Mouse (Mus musculus): Measurements from ENCODE around the gene Lilra6.
"Not testable (repeated sequence)": the region's sequence is repeated elsewhere in the genome, so short reads cannot be mapped to it uniquely, and the experiment has no call there.

Lilra6 gene

GRCm38 (mm10) chr7:3915387-3915786 lies at the start of gene Lilra6:
Gene Lilra6 (minus strand): TSS chr7:3915503.
- not testable (repeated sequence) for DNase-seq

- DNase-seq: no peak
Observed at GRCm38 (mm10) chr7:3962017-3962416, 46.7 kb upstream of the Lilra6 start.

DNA sequence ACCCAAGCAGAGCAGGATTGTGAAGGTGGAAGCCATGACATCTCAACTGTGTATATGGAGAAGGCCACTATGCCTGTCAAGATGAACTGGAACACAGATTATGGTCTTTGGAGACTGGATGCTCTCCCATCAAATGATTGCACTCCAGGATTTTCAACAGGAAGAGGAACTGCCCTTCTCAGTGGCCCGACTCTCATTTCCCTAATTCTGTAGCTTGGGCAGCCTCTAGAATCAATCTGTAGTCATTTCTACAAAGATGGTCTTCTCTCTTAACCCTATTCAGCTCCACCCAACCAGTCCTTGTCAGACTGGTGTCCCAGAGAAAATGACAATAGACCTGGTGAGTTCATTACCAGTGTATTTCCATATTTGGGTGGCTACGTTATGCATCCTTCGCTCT lies 42.1 kb upstream of the Lilra6 start:
- no peak for DNase-seq

- no peak for DNase-seq
Observed at GRCm38 (mm10) chr7:3949159-3949558, 33.9 kb upstream of the Lilra6 start.

GRCm38 (mm10) chr7:3948223-3948622 lies 32.9 kb upstream of the Lilra6 start:
- DNase-seq: no peak

- no peak for DNase-seq
Observed at GRCm38 (mm10) chr7:3946117-3946516, 30.8 kb upstream of the Lilra6 start.

DNA sequence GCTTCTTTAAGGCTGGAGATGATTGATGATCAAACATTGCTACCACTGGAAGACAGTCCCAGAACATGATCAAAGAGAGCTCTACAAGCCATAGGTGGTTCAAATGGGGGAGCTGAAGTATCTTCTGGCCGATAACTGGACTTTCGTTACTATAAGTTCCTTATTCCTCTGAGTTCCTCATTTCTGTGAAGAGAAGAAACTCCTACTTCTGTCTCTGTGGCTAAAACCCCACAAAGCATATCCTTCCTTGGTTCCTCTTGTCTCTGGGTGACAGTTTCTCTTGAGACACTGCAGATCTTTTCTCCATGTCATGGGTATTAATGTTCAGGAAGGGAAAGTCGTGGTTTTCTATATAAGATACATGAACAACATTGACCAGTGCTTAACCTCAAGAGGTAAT lies 25.6 kb upstream of the Lilra6 start:
- DNase-seq: no peak

DNA sequence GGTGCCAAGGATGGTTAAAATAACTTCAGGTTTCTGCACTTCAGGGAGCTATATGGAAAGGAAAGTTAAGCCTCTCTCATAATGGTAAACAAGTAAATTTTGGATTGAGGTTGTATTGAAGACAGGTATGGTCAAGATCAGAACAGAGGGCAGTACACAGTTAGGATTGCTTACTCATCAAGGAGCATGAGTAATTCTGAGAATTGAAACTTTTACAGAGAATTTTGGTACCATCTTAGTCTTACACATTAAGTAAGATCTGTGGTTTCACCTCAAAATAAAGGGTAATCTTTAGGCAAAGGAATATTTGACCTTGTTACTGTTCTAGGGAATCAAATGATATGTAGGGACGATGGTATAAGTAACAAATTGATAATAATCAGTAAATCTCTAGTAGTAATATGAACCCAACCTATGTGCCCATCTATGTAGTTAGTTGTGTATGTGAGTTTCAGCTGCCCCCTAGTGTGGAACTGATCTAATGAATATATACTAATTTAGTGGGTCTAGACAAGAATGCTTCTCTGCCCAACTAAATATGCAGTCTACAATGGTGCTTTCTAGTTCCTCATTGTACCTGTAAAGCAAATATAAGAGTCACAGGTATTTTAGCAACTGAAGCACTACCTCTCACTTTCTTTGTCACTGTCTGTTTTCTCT lies 24.7 kb upstream of the Lilra6 start:
- DNase-seq: no peak

GRCm38 (mm10) chr7:3935473-3935872 lies 20.2 kb upstream of the Lilra6 start:
- DNase-seq: not testable (repeated sequence)

DNA sequence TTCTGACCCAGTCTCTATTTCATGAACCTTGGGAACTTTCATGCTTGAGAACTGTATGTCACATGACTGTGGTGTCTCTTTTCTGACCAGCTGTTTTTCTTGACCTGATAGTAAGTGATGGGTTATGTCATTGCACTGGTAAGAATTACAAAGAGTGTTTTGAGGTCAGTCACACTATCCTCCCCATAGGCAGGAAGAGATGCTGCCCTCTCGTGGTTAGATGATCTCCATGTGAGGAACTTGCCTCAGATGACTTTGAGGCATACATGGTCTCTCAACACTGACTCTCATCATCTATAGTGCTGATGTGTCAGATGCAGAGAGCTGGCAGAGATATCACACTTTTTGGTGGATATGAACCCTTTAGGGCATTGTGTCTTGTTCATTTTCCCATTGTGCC lies 11.6 kb downstream of the Lilra6 start:
- DNase-seq: no peak

DNA sequence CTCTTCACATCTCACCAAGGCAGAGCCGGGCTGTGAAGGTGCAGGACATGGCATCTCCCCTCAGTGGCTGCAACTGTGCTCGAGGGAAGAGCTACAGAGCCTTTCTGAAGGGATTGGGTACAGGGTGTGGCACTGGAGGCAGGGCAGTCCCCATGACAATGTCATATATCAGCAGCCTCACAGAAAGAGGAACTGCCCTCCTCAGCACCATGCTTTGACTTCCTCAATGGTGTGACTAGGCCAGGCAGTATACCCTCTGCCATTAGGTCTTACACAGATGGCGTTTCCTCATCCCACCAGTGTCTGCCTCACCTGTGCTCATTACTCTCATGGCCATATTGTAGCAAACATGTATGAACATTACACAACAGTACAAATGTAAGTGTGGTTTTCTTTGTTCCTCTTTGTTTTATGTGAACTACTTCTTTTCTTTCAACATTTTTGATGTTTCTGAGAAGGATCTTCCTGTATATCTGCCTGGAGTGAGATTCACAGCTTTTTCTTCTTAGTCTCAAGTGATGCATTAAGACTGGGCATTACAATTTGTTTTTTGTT lies 17.2 kb downstream of the Lilra6 start, which contains the start of gene Gm14548:
Gene Gm14548 (minus strand): TSS at position 85 of the 555 bp plus-strand sequence.
- DNase-seq: not testable (repeated sequence)

- not testable (repeated sequence) for DNase-seq
Observed at GRCm38 (mm10) chr7:3875032-3875431, 40.3 kb downstream of the Lilra6 start.
